Mouse (Mus musculus) myocyte (in vitro differentiated cells): ENCODE data around the gene Six1. TPM values are rescaled to one million over a fixed set of nuclear protein-coding genes. Genes with fewer than 3 reads are reported as not detected.
"Not testable (repeated sequence)": the region's sequence is repeated elsewhere in the genome, so short reads cannot be mapped to it uniquely, and the experiment has no call there.

Experiments used
- H3K27me3 ChIP-seq: one replicate; pipeline ENCODE4 v1.6.1; 2011; ENCODE audit not compliant: control insufficient read depth, insufficient read depth, insufficient read length
- H3K36me3 ChIP-seq: one replicate; pipeline ENCODE4 v1.6.1; 2011; ENCODE audit not compliant: control insufficient read depth, insufficient read depth
- H3K4me2 ChIP-seq: one replicate; pipeline ENCODE4 v1.6.1; 2011; ENCODE audit warnings: low read depth, control low read depth
- H3K4me3 ChIP-seq: one replicate; pipeline ENCODE4 v1.5.1; 2011; ENCODE audit warnings: mild to moderate bottlenecking, control low read depth, moderate library complexity
- H3K79me2 ChIP-seq: one replicate; pipeline ENCODE4 v1.6.1; 2011; ENCODE audit not compliant: control insufficient read depth, insufficient read depth
- H3ac ChIP-seq: one replicate; pipeline ENCODE4 v1.6.1; 2011; ENCODE audit not compliant: control insufficient read depth, insufficient read length
- CEBPB ChIP-seq: IDR thresholded peaks from 2 replicates; pipeline ENCODE4 v1.6.1; 2011; ENCODE audit warnings: mild to moderate bottlenecking, moderate library complexity; ENCODE audit not compliant: poor library complexity, insufficient read depth, severe bottlenecking
- E2F4 ChIP-seq: IDR thresholded peaks from one replicate; pipeline ENCODE4 v1.6.1; 2011; ENCODE audit warnings: mild to moderate bottlenecking, control low read depth, moderate library complexity; ENCODE audit not compliant: insufficient read depth
- MAX ChIP-seq: IDR thresholded peaks from one replicate; pipeline ENCODE4 v1.6.1; 2011; ENCODE audit warnings: low read depth, mild to moderate bottlenecking, control low read depth
- MYOD1 ChIP-seq, 3 experiments: IDR thresholded peaks; one replicate each; pipeline ENCODE4 v1.6.1; 2011; ENCODE audit warnings: control low read depth in 2 of 3, low read depth in 2 of 3, mild to moderate bottlenecking in 2 of 3, moderate library complexity in 1 of 3; ENCODE audit not compliant: insufficient read length in 2 of 3, control insufficient read depth in 1 of 3
- MYOG ChIP-seq, 3 experiments: IDR thresholded peaks; one replicate each; pipeline ENCODE4 v1.6.1; 2011; ENCODE audit warnings: control low read depth in 2 of 3, low read depth in 2 of 3, mild to moderate bottlenecking in 2 of 3; ENCODE audit not compliant: insufficient read length in 2 of 3, control insufficient read depth in 1 of 3, insufficient read depth in 1 of 3
- POLR2A ChIP-seq: IDR thresholded peaks from one replicate; pipeline ENCODE4 v1.6.1; 2011; ENCODE audit warnings: low read depth, mild to moderate bottlenecking, control low read depth, moderate library complexity; ENCODE audit not compliant: insufficient read length
- POLR2AphosphoS2 ChIP-seq: IDR thresholded peaks from one replicate; pipeline ENCODE4 v1.6.1; 2011; ENCODE audit warnings: low read depth, control low read depth; ENCODE audit not compliant: insufficient read length
- REST ChIP-seq: IDR thresholded peaks from one replicate; pipeline ENCODE4 v1.6.1; 2011; ENCODE audit warnings: mild to moderate bottlenecking, control low read depth, moderate library complexity; ENCODE audit not compliant: insufficient read depth, insufficient read length
- SRF ChIP-seq: IDR thresholded peaks from one replicate; pipeline ENCODE4 v1.6.1; 2011; ENCODE audit warnings: low read depth; ENCODE audit not compliant: control insufficient read depth, insufficient read length
- TCF12 ChIP-seq: IDR thresholded peaks from one replicate; pipeline ENCODE4 v1.6.1; 2011; ENCODE audit warnings: mild to moderate bottlenecking, control low read depth; ENCODE audit not compliant: poor library complexity, insufficient read depth, severe bottlenecking
- TCF3 ChIP-seq: IDR thresholded peaks from one replicate; pipeline ENCODE4 v1.6.1; 2011; ENCODE audit warnings: low read depth, control low read depth; ENCODE audit not compliant: insufficient read length
- USF1 ChIP-seq: IDR thresholded peaks from one replicate; pipeline ENCODE4 v1.6.1; 2011; ENCODE audit warnings: low read depth, mild to moderate bottlenecking, control low read depth, moderate library complexity
- polyA plus RNA-seq: library from polyadenylated mRNA; unstranded; fragments of >200 nt; fragmentation: generic; extraction: Trizol; gene quantifications from one replicate; pipeline ENCODE4 v1.2.1, GENCODE M21; 2012; ENCODE audit warnings: missing spikeins

Gene Six1
- polyA plus RNA-seq, 1 experiment, result 71.7 TPM

DNA sequence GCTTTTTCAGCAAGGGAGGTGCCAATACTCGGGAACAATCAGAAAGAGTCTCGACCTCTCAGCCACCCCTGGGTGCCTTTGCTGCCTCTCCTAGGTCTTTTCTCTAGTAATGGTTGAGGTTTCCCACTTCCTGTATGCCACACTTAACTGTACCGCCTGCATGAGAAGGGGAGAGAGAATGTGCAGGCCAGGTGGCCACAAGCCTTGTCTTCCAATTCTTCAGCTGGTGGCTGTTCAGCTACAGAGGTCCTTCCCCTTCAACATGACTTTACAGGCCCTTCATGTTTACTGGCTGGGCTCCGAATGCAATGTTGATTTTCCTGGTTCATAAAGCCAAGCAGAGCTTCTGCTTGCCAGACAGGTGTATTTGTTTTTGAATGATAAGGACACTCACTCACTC is 39.4 kb downstream of the Six1 start:
- no peaks in the 10 kb centered on the region for H3K27me3 ChIP-seq
- no peaks in the 10 kb centered on the region for H3K36me3 ChIP-seq
- H3K79me2 ChIP-seq, result no peaks in the 10 kb centered on the region
- H3ac ChIP-seq, result no peak overlapping the region
- TF ChIP-seq POLR2A (no peak), MYOG (IDR thresholded peaks at IDR 0.05; ENCODE audit: control insufficient read depth in 1 of 3, insufficient read depth in 1 of 3, insufficient read length in 2 of 3, low read depth in 2 of 3) (no peak), SRF (no peak), POLR2AphosphoS2 (no peak), CEBPB (no peak), E2F4 (no peak), MYOD1 (IDR thresholded peaks at IDR 0.05; ENCODE audit: control insufficient read depth in 1 of 3, insufficient read length in 2 of 3, low read depth in 2 of 3) (no peak), REST (no peak), TCF3 (no peak), MAX (no peak), TCF12 (no peak), USF1 (no peak)
- no peak overlapping the region for H3K4me2 ChIP-seq
- H3K4me3 ChIP-seq, result no peak overlapping the region

DNA sequence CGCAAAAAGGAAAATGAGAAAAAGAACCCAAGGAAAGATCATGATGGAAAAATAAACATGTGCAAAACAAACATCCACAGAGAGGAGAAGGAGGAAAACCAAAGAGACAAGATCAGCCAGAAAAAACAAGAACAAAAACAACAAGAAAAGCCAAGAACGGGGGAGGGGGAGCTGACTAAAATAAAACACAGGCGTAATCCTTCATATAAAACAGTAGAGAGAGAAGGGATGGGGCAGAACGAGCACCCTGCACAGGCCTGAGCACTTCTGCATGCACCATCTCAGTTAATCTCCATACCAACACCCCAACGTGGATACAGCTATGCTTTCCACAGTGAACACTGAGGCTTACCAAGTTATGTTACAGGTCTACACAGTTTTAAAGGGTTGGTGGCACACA is 40.9 kb downstream of the Six1 start:
- H3ac ChIP-seq, result no peak overlapping the region
- H3K79me2 ChIP-seq, result no peaks in the 10 kb centered on the region
- no peak for TF ChIP-seq TCF3
- no peak for TF ChIP-seq USF1
- TF ChIP-seq SRF, result no peak
- no peak for TF ChIP-seq TCF12
- no peak for TF ChIP-seq MAX
- TF ChIP-seq REST, result no peak
- TF ChIP-seq MYOD1 (IDR thresholded peaks at IDR 0.05; ENCODE audit: control insufficient read depth in 1 of 3, insufficient read length in 2 of 3, low read depth in 2 of 3), result no peak
- no peak for TF ChIP-seq POLR2A
- no peaks in the 10 kb centered on the region for H3K27me3 ChIP-seq
- H3K36me3 ChIP-seq, result no peaks in the 10 kb centered on the region
- H3K4me3 ChIP-seq, result no peak overlapping the region
- H3K4me2 ChIP-seq, result no peak overlapping the region

DNA sequence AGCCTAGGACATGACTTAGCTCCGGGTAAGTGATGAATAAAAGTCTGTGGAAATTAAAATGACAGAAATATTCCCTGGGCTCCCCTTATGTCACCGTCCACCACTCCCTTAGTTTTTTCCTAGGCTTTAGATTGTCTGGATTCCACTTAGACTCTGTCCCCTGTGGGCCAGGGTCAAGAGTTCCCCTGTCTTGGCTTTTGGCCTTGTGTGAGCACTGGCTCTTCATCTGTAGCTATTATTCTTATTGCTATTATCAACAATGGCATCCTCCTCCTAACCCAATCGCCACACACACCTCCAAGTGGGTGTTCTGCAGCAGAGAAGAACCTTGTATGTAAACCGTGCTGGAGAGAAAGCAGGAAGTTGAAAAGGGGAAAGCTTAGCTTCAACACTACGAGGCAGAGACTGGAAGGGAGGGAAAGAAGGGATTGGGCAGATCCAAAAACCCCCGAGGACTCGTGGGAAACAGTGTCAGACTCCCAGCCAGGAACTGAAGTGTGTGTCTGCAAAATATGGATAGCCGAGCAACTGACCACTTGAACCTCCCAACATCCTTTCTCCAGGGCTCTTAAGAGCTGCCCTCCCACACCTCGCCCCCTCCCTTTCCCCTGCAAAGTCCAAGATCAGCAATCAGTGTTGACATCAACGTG is 41.4 kb downstream of the Six1 start:
- Histone ChIP-seq H3K4me3 (no peak overlapping the region), H3K79me2 (no peaks in the 10 kb centered on the region), H3ac (no peak overlapping the region), H3K4me2 (no peak overlapping the region), H3K36me3 (no peaks in the 10 kb centered on the region), H3K27me3 (no peaks in the 10 kb centered on the region)
- TF ChIP-seq MYOD1 (IDR thresholded peaks at IDR 0.05; ENCODE audit: control insufficient read depth in 1 of 3, insufficient read length in 2 of 3, low read depth in 2 of 3) (no peak), E2F4 (no peak), SRF (no peak), CEBPB (no peak), USF1 (no peak), MAX (no peak), MYOG (IDR thresholded peaks at IDR 0.05; ENCODE audit: control insufficient read depth in 1 of 3, insufficient read depth in 1 of 3, insufficient read length in 2 of 3, low read depth in 2 of 3) (no peak), TCF3 (no peak), POLR2A (no peak), REST (no peak), POLR2AphosphoS2 (no peak), TCF12 (no peak)

DNA sequence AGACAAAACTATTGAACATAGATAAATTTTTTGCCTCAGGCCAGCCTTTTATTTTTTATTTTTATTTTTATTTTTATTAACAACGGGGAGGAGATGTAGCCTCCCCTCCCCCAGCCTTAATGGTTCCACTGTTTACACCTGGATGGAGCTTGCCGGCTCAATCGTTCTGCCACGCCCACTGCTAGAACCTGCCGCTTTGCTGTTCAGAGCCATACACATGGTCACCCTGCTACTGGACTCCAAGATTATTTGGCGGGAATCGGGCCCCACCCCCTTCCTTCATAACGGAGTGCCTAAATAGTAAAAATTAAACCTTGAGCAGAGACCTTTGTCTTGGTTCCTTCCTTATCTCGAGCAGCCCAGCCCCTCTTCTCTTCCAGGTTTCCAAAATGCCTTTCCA is 50.8 kb downstream of the Six1 start:
- H3K4me2 ChIP-seq, H3ac ChIP-seq, H3K4me3 ChIP-seq: not testable (repeated sequence)

DNA sequence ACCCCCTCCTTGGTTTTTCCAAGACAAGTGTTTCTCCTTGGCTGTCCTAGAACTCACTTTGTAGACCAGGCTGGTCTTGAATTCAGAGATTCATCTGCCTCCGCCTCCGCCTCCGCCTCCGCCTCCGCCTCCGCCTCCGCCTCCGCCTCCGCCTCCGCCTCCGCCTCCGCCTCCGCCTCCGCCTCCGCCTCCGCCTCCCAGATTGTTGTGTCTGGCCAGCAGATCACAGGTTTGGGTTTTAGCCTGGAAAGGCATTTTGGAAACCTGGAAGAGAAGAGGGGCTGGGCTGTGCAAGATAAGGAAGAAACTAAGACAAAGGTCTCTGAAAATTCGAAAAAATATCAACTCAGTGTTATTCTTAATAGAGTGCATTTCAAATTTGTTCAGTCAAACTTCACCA is 51.4 kb downstream of the Six1 start:
- not testable (repeated sequence) for H3K4me3 ChIP-seq, H3K79me2 ChIP-seq, H3ac ChIP-seq, H3K4me2 ChIP-seq, H3K27me3 ChIP-seq, H3K36me3 ChIP-seq

More for the DNA sequence above, 50.8 kb downstream of the Six1 start:
- H3K79me2 ChIP-seq, H3K36me3 ChIP-seq, H3K27me3 ChIP-seq: not testable (repeated sequence)
